Mouse (Mus musculus): ENCODE measurements around the gene Dzank1. TPM values are rescaled to one million over a fixed set of nuclear protein-coding genes. Genes with fewer than 3 reads are reported as not detected.
A peak's percentile ranks its signal among the peaks of the same experiment; 100 is the strongest.

Dzank1 gene
- polyA plus RNA-seq, 1 experiment from 2014 or later = 0.45 TPM

DNA sequence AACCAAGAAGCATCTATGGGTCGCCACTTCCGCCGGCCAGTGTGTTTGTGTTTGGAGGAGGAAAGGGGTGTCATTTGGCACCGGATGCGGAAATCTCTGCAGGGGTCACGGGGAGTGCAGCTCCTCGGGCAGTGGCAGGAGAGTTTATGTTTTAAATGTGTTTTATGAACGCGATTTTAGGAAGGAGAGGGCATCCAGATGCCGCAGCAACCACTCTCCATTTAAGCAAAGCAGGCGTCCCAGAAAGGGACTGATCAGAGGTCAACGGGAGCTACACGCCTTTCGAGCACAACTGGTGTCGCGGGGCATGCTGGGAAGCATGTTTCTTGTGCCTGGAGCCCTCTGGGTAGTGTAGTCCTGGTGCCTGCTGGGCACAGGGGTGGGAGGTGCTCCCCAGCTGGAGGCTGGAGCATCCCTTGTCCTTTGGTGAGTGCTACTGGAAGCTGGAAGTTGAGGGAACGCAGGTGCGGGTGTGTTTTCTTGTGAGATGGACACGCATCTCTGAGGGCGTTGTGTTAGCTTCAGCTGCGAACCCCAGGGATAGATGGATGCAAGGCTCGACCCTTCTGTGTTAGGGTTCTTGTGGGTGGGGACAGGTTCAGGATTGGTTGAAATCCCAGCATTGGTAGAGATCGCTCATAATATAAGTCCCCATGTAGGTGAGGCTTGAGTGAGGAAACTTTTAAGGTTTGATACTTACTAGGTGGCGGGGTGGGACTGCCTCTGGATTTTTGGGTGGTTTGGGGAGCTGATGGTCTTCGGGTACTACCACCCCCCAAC, 68.0 kb downstream of the Dzank1 start:
- Histone ChIP-seq H3K9me3 (no peaks in the 10 kb centered on the region), H3K27me3 (ENCODE audit: insufficient read depth, poor library complexity, severe bottlenecking) (peaks cover 11% of the 10 kb centered on the region), H3K4me3 (peak overlapping the region; percentile 73), H3K27ac (peak overlapping the region; percentile 92), H3K36me3 (no peaks in the 10 kb centered on the region), H3K4me1 (peaks cover 9% of the 10 kb centered on the region; the same call in 1 of the 2 replicates)
- WGBS = 7% methylated on average over 25 of the region's 25 CpGs
- peak; percentile 94 for DNase-seq (ENCODE audit: low spot score)

DNA sequence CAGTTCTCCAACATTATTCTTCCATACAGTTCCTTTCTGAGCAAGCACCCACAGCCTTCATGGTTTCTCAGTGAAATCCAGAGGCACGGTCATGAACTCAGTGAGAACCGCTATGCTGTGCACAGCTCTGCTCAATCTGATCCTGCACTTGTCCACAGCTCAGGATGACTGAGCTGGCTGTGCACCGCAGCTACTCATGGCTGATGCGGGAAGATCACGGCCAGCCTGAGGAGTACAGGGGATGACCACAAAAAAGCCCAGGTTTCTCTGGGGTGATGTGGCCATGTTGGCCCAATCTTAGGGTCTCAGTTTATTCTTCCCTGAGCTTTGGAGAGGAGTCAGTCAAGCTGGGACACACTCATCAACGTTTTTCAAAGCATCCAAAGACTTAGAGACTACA, 68.9 kb downstream of the Dzank1 start:
- Histone ChIP-seq H3K36me3 (no peaks in the 10 kb centered on the region), H3K9me3 (no peaks in the 10 kb centered on the region), H3K27me3 (ENCODE audit: insufficient read depth, poor library complexity, severe bottlenecking) (peaks cover 16% of the 10 kb centered on the region), H3K4me3 (peak overlapping the region; percentile 73), H3K27ac (peak overlapping the region; percentile 92), H3K4me1 (peaks cover 9% of the 10 kb centered on the region; the same call in 1 of the 2 replicates)
- WGBS = 72% methylated on average over 6 of the region's 6 CpGs
- no peak for DNase-seq (ENCODE audit: low spot score)

DNA sequence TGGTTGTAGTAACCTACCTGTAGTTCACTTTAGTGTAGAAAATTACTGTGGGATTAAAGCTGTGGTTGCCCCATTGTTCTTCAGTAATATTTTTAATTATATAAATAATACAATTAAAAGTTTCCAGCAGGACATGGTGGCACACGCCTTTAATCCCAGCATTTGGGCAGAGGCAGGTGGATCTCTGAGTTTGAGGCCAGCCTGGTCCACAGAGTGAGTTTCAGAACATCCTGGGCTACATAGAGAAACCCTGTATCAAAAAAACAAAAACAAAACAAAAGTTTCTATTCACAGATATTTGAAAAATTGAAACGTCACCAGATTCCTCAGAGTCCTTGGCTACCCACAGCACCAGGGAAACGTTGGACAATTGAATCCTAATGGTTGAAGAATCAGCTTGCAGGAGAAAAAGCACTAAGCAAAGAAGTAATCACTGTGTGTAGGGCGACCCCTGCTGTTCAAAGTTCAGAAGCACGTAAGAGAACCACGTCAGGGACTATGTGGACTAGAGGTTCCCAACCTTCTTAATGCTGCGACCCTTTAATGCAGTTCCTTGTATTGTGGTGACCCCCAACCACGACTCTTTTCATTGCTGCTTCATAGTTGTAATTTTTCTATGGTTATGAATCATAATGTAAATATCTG, 74.7 kb downstream of the Dzank1 start:
- Histone ChIP-seq H3K27me3 (ENCODE audit: insufficient read depth, poor library complexity, severe bottlenecking) (peaks cover 17% of the 10 kb centered on the region), H3K4me3 (no peak overlapping the region), H3K36me3 (no peaks in the 10 kb centered on the region), H3K4me1 (no peaks in the 10 kb centered on the region), H3K9me3 (no peaks in the 10 kb centered on the region), H3K27ac (no peak overlapping the region)
- peak; percentile 83 for DNase-seq (ENCODE audit: low spot score)
- WGBS = 11% methylated on average over 8 of the region's 8 CpGs

DNA sequence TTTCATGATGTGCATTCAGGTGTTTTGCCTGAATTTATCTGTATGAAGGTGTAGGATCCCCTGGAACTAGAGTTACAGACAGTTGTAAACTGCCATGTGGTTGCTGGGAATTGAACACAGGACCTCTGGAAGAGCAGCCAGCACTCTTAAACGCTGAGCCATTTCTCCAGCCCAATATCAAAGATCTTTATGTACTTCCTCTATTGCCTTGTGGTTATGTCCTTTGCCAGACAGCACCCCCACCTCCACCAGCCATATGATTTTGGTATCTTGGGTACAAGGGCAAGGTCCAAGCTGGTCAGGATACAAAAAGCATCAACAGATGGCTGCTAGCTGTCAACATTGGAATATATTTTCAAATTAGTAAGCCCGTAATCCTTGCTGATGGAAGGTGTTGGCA, 76.8 kb downstream of the Dzank1 start:
- Histone ChIP-seq H3K27ac (no peak overlapping the region), H3K4me1 (no peaks in the 10 kb centered on the region), H3K27me3 (ENCODE audit: insufficient read depth, poor library complexity, severe bottlenecking) (peaks cover 5% of the 10 kb centered on the region; the same call in 1 of the 2 replicates), H3K9me3 (no peaks in the 10 kb centered on the region), H3K36me3 (no peaks in the 10 kb centered on the region), H3K4me3 (no peak overlapping the region)
- 73% methylated on average over 2 of the region's 2 CpGs for WGBS
- DNase-seq (ENCODE audit: low spot score) = no peak

DNA sequence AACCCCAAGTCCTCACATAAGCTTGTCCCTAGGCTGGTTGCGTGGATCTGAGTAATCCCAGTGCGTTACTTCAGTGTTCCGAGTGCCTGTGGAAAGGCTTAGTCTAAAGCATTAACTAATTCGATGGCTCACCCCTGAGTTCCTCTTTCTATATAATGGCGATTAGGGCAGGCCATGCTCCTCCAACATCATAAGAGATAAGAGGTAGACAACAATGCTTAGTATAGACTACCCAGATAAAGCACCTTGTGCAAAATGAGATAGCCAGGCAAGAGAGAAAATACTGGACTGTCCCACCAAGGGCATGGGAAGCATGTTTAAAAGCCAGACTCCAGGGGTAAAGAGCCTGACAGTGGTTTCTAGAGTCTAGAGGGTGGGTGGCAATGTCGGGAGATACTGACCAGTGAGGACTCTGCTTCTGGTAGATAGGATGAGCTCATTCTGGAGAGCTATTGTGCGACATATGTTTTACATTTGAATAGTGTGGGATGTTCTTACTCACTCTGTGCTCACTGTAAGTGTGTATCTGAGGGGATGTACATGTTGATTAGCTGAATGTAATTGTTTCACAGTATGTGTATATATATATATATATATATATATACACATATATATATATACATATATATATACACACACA, 80.7 kb downstream of the Dzank1 start:
- H3K9me3 ChIP-seq = no peaks in the 10 kb centered on the region
- WGBS = 69% methylated on average over 7 of the region's 7 CpGs
- H3K4me1 ChIP-seq = no peaks in the 10 kb centered on the region
- H3K36me3 ChIP-seq = no peaks in the 10 kb centered on the region
- no peak for DNase-seq (ENCODE audit: low spot score)
- H3K27ac ChIP-seq = no peak overlapping the region
- no peaks in the 10 kb centered on the region for H3K27me3 ChIP-seq (ENCODE audit: insufficient read depth, poor library complexity, severe bottlenecking)
- no peak overlapping the region for H3K4me3 ChIP-seq

DNA sequence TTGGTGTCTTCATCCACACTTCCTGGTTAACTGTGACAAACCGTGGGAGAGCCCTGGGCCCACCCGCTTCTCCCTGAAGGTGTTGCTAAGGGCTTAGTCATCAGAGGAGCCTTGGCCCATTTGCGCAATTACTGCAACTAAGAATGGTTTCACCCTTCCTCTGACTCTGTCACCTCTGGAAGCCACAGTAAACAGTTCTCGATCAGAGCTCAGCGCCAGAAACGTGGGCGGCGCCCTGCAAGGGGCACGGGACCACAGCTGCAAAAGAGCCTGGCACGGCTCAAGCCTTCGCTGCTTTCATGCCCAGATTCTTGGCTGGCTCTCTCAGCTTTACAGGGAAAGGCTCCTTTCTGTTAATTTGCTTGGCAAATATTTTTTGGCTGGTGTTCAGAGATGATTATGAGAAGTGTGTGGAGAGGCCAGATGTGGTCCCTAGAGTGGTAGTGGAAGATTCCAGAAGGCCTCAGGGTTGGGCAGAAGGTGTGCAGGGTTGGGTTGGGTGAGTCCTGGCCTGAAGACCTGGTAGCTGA, 85.8 kb downstream of the Dzank1 start:
- Histone ChIP-seq H3K4me1 (no peaks in the 10 kb centered on the region), H3K27ac (no peak overlapping the region), H3K27me3 (ENCODE audit: insufficient read depth, poor library complexity, severe bottlenecking) (no peaks in the 10 kb centered on the region), H3K36me3 (no peaks in the 10 kb centered on the region), H3K4me3 (no peak overlapping the region), H3K9me3 (no peaks in the 10 kb centered on the region)
- 80% methylated on average over 11 of the region's 11 CpGs for WGBS
- DNase-seq (ENCODE audit: low spot score) = no peak

DNA sequence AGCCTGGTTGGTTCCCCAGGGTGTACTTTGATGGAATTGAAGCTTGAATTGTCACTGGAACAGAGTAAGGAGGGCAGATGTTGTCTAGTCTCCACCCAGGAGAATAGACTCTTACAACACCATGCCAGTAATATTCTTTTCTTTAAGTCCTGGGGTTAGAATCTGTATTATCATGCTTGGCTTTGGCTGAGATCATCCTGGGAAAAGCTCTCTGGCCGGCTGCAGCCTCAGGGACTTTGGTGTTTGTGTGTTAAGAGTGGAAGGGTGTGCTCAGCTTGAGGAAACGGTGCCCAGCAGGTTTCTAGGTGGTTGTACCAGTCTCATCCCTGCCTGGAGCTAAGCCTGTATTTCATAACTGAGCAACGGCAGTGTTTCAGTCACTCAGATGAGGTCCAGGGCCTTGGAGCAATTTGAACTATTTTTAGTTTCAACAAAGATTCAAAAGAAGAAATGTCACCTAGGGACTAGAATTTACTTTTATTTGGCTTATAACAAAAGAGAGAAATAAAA, 88.0 kb downstream of the Dzank1 start:
- WGBS = 77% methylated on average over 3 of the region's 3 CpGs
- no peaks in the 10 kb centered on the region for H3K9me3 ChIP-seq
- no peaks in the 10 kb centered on the region for H3K4me1 ChIP-seq
- H3K4me3 ChIP-seq = no peak overlapping the region
- no peaks in the 10 kb centered on the region for H3K27me3 ChIP-seq (ENCODE audit: insufficient read depth, poor library complexity, severe bottlenecking)
- no peak overlapping the region for H3K27ac ChIP-seq
- DNase-seq (ENCODE audit: low spot score) = no peak
- no peaks in the 10 kb centered on the region for H3K36me3 ChIP-seq

DNA sequence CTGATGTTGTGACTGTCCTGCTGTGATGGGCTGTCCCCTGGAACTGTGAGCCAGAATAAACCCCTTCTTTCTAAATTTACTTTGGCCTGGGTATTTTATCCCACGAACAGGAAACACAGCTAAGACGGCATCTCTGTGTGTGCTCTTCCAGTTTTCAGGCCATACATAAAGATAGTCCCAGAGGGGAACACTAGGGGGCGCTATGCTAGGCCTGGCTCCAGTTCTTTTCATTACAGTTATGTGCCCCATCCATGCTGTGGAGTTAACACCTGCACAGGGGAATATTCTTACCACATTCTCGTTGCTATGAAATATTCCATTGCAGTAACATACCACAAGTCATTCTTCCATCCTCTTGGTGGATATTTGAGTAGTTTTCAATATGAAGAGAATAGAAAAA, 88.8 kb downstream of the Dzank1 start:
- Histone ChIP-seq H3K27ac (no peak overlapping the region), H3K27me3 (ENCODE audit: insufficient read depth, poor library complexity, severe bottlenecking) (no peaks in the 10 kb centered on the region), H3K36me3 (no peaks in the 10 kb centered on the region), H3K9me3 (no peaks in the 10 kb centered on the region), H3K4me1 (no peaks in the 10 kb centered on the region), H3K4me3 (no peak overlapping the region)
- DNase-seq (ENCODE audit: low spot score) = no peak
- WGBS = 57% methylated on average over 4 of the region's 4 CpGs

DNA sequence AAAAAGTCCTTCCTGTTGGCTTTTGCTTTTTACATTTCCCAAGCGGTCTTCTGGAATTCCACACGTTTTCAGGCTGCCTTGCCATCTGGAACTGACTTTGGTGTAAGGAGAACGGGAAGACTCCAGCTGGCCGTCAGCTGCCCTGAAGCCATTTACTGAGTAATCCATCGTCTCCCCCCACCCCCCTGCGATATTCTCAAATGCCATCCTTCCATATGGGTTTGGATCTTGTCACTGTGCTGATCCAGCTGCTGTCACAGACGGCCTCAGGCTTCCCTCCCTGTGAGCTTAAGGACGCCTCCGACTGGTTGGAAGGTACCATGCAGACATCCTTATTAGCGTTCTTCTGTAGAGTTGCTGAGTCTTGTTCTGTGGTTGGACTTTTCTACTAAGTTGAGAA, 91.5 kb downstream of the Dzank1 start:
- WGBS = 82% methylated on average over 10 of the region's 10 CpGs
- H3K27ac ChIP-seq = no peak overlapping the region
- H3K4me1 ChIP-seq = no peaks in the 10 kb centered on the region
- DNase-seq (ENCODE audit: low spot score) = no peak
- H3K36me3 ChIP-seq = no peaks in the 10 kb centered on the region
- no peaks in the 10 kb centered on the region for H3K9me3 ChIP-seq
- no peaks in the 10 kb centered on the region for H3K27me3 ChIP-seq (ENCODE audit: insufficient read depth, poor library complexity, severe bottlenecking)
- H3K4me3 ChIP-seq = no peak overlapping the region

DNA sequence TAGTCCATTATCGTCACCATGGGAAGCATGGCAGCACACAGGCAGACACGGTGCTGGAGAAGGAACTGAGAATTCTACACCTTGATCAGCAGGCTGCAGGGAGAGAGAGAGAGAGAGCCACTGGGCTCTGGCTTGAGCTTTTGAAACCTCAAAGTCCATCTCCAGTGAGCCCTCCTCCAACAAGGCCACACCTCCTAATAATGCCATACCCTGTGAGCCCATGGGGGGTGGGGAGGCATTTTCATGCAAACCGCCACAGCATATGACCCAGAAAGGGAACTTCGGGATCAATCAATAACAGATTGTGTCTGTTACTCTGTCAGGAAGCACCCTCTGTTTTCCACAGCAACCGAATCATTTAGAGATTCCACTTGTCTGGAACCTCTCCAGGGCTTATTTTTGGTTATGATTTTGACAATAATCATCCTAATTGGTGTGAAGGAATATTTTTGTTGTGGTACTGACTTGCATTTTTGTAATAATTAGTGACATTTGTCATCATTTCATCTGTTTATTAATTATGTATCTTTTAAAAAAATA, 95.9 kb downstream of the Dzank1 start:
- H3K9me3 ChIP-seq = no peaks in the 10 kb centered on the region
- DNase-seq (ENCODE audit: low spot score) = no peak
- no peaks in the 10 kb centered on the region for H3K27me3 ChIP-seq (ENCODE audit: insufficient read depth, poor library complexity, severe bottlenecking)
- WGBS = 73% methylated on average over 5 of the region's 5 CpGs
- H3K4me3 ChIP-seq = no peak overlapping the region
- H3K36me3 ChIP-seq = no peaks in the 10 kb centered on the region
- H3K4me1 ChIP-seq = no peaks in the 10 kb centered on the region
- H3K27ac ChIP-seq = no peak overlapping the region

DNA sequence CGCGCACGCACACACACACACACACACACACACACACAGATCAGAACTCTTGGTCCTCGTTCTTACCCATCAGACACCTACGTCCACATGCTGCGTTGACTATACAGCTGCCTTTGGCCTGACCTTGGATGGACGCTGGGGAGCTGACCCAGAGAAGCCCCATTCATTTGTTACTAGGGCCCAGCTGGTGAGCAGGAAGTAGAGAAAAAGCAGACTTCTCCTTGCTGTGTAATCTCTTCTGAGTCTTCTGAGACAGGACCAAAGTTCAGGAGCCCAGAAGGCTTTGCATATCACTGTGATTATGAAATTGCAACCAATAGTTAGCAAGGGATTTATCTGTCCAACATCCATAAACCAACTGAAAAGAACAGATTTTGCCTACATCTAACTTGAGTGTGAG, 98.0 kb downstream of the Dzank1 start:
- no peak for DNase-seq (ENCODE audit: low spot score)
- no peaks in the 10 kb centered on the region for H3K4me1 ChIP-seq

DNA sequence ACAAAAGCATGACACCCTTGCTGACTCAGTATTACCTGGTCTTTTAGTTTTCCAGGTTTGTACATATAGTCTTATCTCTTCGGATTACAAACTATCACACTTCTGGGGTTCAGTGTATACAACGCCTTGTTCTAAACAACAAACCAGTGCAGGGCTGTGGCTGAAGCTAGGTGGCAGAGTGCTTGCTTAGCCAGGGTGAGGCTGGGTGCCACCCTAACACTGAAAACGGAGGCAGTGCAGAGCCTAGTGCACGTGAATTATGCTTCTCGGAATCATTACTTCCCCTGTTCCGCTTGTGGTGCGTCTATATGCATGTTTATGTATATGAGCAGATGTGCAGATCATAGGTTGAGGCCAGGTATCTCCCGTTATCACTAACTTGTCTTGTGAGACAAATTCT, 98.6 kb downstream of the Dzank1 start:
- no peaks in the 10 kb centered on the region for H3K4me1 ChIP-seq
- H3K4me3 ChIP-seq = no peak overlapping the region
- no peaks in the 10 kb centered on the region for H3K36me3 ChIP-seq
- no peaks in the 10 kb centered on the region for H3K9me3 ChIP-seq
- H3K27me3 ChIP-seq (ENCODE audit: insufficient read depth, poor library complexity, severe bottlenecking) = no peaks in the 10 kb centered on the region
- no peak for DNase-seq (ENCODE audit: low spot score)
- H3K27ac ChIP-seq = no peak overlapping the region
- 80% methylated on average over 8 of the region's 8 CpGs for WGBS

More for the DNA sequence above, 98.0 kb downstream of the Dzank1 start:
- Histone ChIP-seq H3K27ac (no peak overlapping the region), H3K9me3 (no peaks in the 10 kb centered on the region), H3K27me3 (ENCODE audit: insufficient read depth, poor library complexity, severe bottlenecking) (no peaks in the 10 kb centered on the region), H3K4me3 (no peak overlapping the region), H3K36me3 (no peaks in the 10 kb centered on the region)
- WGBS = 80% methylated on average over 7 of the region's 7 CpGs

DNA sequence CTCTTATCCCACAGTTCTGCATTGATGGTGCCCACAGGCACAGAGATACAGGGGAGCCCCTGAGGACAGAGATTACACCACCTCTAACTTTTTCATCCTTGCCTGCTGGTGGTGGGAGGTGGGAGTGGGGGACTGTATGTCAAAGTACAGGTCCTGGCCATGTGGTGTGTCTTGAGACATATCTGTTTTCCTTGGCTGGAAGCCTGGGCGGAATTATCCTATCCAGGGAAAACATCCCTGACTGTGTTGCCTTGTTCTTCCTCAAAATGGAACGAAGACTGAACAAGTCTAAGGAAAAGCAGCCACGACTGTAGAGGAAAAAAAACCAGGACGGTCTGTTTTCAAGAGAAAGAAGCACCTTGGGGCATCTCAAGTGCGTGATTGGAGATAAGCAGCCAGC, 99.4 kb downstream of the Dzank1 start:
- no peaks in the 10 kb centered on the region for H3K4me1 ChIP-seq
- DNase-seq (ENCODE audit: low spot score) = no peak
- H3K9me3 ChIP-seq = no peaks in the 10 kb centered on the region
- no peaks in the 10 kb centered on the region for H3K27me3 ChIP-seq (ENCODE audit: insufficient read depth, poor library complexity, severe bottlenecking)
- H3K27ac ChIP-seq = no peak overlapping the region
- no peak overlapping the region for H3K4me3 ChIP-seq
- no peaks in the 10 kb centered on the region for H3K36me3 ChIP-seq
- 60% methylated on average over 5 of the region's 5 CpGs for WGBS
